ENCODE assay signal across 8 mouse cellular contexts in the genomic region with DNA sequence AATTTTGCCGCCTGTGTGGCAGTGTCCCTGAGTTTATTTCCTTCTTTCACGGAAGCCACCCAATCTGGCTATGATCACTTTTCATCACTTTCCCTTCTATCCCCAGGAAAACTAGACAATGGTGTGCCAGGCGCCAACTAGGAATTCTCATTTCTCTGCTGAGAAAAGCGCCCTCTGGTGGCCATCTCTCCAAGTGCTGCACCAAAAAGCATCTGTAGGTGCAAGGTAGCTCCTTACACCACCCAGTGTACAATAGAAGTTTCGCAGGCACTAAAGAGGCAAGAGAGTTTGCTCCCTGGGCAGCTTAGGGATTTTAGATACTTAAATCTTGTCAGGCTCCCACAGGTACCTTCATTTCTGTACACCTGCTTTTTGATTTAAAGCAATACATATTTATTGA. TPM values are rescaled to one million over a fixed set of nuclear protein-coding genes. Genes with fewer than 3 reads are reported as not detected.
DNase-seq lines count a peak whose midpoint lies in the region; ATAC-seq and TF ChIP-seq lines count a peak whose summit lies in the region.

No protein-coding gene starts in this region.

- no peak overlapping the region; the same call in 1 of the 2 replicates for H3K27ac ChIP-seq in kidney, embryonic 14.5 days (ENCODE audit: low read depth, low read length)
- H3K27ac ChIP-seq in limb, embryonic 14.5 days (replicated peaks; ENCODE audit: low read depth, low read length), result no peak overlapping the region
- H3K27ac ChIP-seq in stomach, embryonic 16.5 days (ENCODE audit: low read length), result 0 out of 2 replicates have a peak overlapping the region, but pooled peaks have one; percentile 56

- H3K27me3 ChIP-seq in kidney, embryonic 14.5 days (ENCODE audit: control insufficient read depth, insufficient read depth, low read length), result no peaks in the 10 kb centered on the region
- H3K27me3 ChIP-seq in limb, embryonic 14.5 days (ENCODE audit: control insufficient read depth, insufficient read depth, low read length), result no peaks in the 10 kb centered on the region
- H3K27me3 ChIP-seq in stomach, embryonic 16.5 days (ENCODE audit: control insufficient read depth, insufficient read depth, low read length), result no peaks in the 10 kb centered on the region

- no peak overlapping the region for H3K9ac ChIP-seq in kidney, embryonic 14.5 days (ENCODE audit: low read depth, low read length)
- no peak overlapping the region for H3K9ac ChIP-seq in limb, embryonic 14.5 days (ENCODE audit: low read depth, low read length, severe bottlenecking)
- H3K9ac ChIP-seq in stomach, embryonic 16.5 days (ENCODE audit: low read length), result no peak overlapping the region

- TF ChIP-seq POLR2A in limb, embryonic 14.5 days (IDR thresholded peaks at IDR 0.05; ENCODE audit: borderline replicate concordance, extremely low read depth, insufficient read depth, insufficient read length), result no peak

- WGBS in kidney, embryonic 14.5 days, result 10% methylated on average over 5 of the region's 5 CpGs
- 8% methylated on average over 5 of the region's 5 CpGs for WGBS in limb, embryonic 14.5 days
- 9% methylated on average over 5 of the region's 5 CpGs for WGBS in stomach, embryonic 16.5 days

- H3K9me3 ChIP-seq in kidney, embryonic 14.5 days (ENCODE audit: control insufficient read depth, low read length), result no peaks in the 10 kb centered on the region
- H3K9me3 ChIP-seq in limb, embryonic 14.5 days (ENCODE audit: control insufficient read depth, low read length), result no peaks in the 10 kb centered on the region
- no peaks in the 10 kb centered on the region for H3K9me3 ChIP-seq in stomach, embryonic 16.5 days (replicated peaks; ENCODE audit: control insufficient read depth, low read length)

- intact Hi-C loops in gastrocnemius, postnatal 14 days (cut with DNase I; ENCODE audit: low total_unique reads), result loop anchor here (5.0 to 10.0 kb wide), 2 partner anchors 34 to 62 kb away; no protein-coding TSS in a partner anchor

- peaks cover 42% of the 10 kb centered on the region; the same call in 1 of the 2 replicates for H3K36me3 ChIP-seq in kidney, embryonic 14.5 days (ENCODE audit: control insufficient read depth, insufficient read depth, low read length)
- peaks cover 63% of the 10 kb centered on the region for H3K36me3 ChIP-seq in limb, embryonic 14.5 days (ENCODE audit: control insufficient read depth, insufficient read depth, low read length)
- no peaks in the 10 kb centered on the region for H3K36me3 ChIP-seq in stomach, embryonic 16.5 days (ENCODE audit: control insufficient read depth, insufficient read depth, low read length)

- H3K4me2 ChIP-seq in kidney, embryonic 14.5 days (replicated peaks; ENCODE audit: low read depth, low read length), result no peak overlapping the region
- no peak overlapping the region for H3K4me2 ChIP-seq in limb, embryonic 14.5 days (replicated peaks; ENCODE audit: low read depth, low read length, severe bottlenecking)
- H3K4me2 ChIP-seq in stomach, embryonic 16.5 days (ENCODE audit: low read depth, low read length), result no peak overlapping the region

- H3K4me1 ChIP-seq in kidney, embryonic 14.5 days (ENCODE audit: control insufficient read depth, insufficient read depth, low read length), result peaks cover 15% of the 10 kb centered on the region
- H3K4me1 ChIP-seq in limb, embryonic 14.5 days (ENCODE audit: control insufficient read depth, insufficient read depth, low read length), result peaks cover 24% of the 10 kb centered on the region
- peaks cover 11% of the 10 kb centered on the region for H3K4me1 ChIP-seq in stomach, embryonic 16.5 days (ENCODE audit: control insufficient read depth, insufficient read depth, low read length)

- 0 out of 2 replicates have a peak, but pooled peaks have one; percentile 17 for ATAC-seq in kidney, embryonic 14.5 days (ENCODE audit: low FRiP score, low TSS enrichment)
- 0 out of 2 replicates have a peak, but pooled peaks have one; percentile 24 for ATAC-seq in limb, embryonic 14.5 days (ENCODE audit: low FRiP score, low read depth)
- ATAC-seq in stomach, embryonic 16.5 days (ENCODE audit: insufficient read depth, low FRiP score), result no peak

- H3K4me3 ChIP-seq in kidney, embryonic 14.5 days (ENCODE audit: low read length), result no peak overlapping the region
- H3K4me3 ChIP-seq in limb, embryonic 14.5 days (replicated peaks; ENCODE audit: low read length), result no peak overlapping the region
- H3K4me3 ChIP-seq in stomach, embryonic 16.5 days (replicated peaks; ENCODE audit: low read length), result no peak overlapping the region

- peak; percentile 56 for DNase-seq in 3134 (ENCODE audit: extremely low read depth, insufficient read length, low spot score)
- DNase-seq in adrenal gland, adult (ENCODE audit: inconsistent age in 2 of 2, low spot score in 1 of 2), result peak; percentile 87 to 96
- DNase-seq in embryo, embryonic 10 days (ENCODE audit: low spot score), result peak; percentile 90
- DNase-seq in gastrocnemius, postnatal 14 days, result peak; percentile 86
- DNase-seq in limb, embryonic 14.5 days (ENCODE audit: low spot score), result peak; percentile 93
- peak; percentile 92 for DNase-seq in neural tube, embryonic 10.5 days (ENCODE audit: extremely low spot score, low spot score)

RNA-seq across cellular contexts. Expression of gene Rdh5, which starts 9.5 kb away (rescaled TPM):
- 1 to 10 TPM; 5.6 to 7.7 TPM for total RNA-seq in gastrocnemius, postnatal 14 days (2021)
- polyA plus RNA-seq in kidney, embryonic 14.5 days (2014; fragmentation: Nextera tagmentation; extraction: Ambion mirVana), result 14.5 and 15.7 TPM in 2 replicates
- polyA plus RNA-seq in limb, embryonic 14.5 days (2012; rRNA removed), result 17.9 and 23.2 TPM in 2 replicates
- 11.8 and 12.5 TPM in 2 replicates for polyA plus RNA-seq in limb, embryonic 14.5 days (2014; fragmentation: Nextera tagmentation; extraction: Ambion mirVana)
- 16.6 and 18.7 TPM in 2 replicates for polyA plus RNA-seq in stomach, embryonic 16.5 days (2015; fragmentation: Nextera tagmentation; extraction: Ambion mirVana)

RNA-seq across cellular contexts. Expression of gene Bloc1s1, which starts 10.6 kb away (rescaled TPM):
- total RNA-seq in gastrocnemius, postnatal 14 days (2021), result 100 to 1,000 TPM; 174 to 181 TPM
- 219 and 258 TPM in 2 replicates for polyA plus RNA-seq in kidney, embryonic 14.5 days (2014; fragmentation: Nextera tagmentation; extraction: Ambion mirVana)
- 211 and 285 TPM in 2 replicates for polyA plus RNA-seq in limb, embryonic 14.5 days (2012; rRNA removed)
- polyA plus RNA-seq in limb, embryonic 14.5 days (2014; fragmentation: Nextera tagmentation; extraction: Ambion mirVana), result 242 and 262 TPM in 2 replicates
- 194 and 206 TPM in 2 replicates for polyA plus RNA-seq in stomach, embryonic 16.5 days (2015; fragmentation: Nextera tagmentation; extraction: Ambion mirVana)

RNA-seq across cellular contexts. Expression of gene Cd63, which starts 12.4 kb away (rescaled TPM):
- total RNA-seq in gastrocnemius, postnatal 14 days (2021), result 100 to 1,000 TPM; 121 to 151 TPM
- polyA plus RNA-seq in kidney, embryonic 14.5 days (2014; fragmentation: Nextera tagmentation; extraction: Ambion mirVana), result 479 and 521 TPM in 2 replicates
- 346 and 448 TPM in 2 replicates for polyA plus RNA-seq in limb, embryonic 14.5 days (2012; rRNA removed)
- 942 and 957 TPM in 2 replicates for polyA plus RNA-seq in limb, embryonic 14.5 days (2014; fragmentation: Nextera tagmentation; extraction: Ambion mirVana)
- 756 and 798 TPM in 2 replicates for polyA plus RNA-seq in stomach, embryonic 16.5 days (2015; fragmentation: Nextera tagmentation; extraction: Ambion mirVana)

RNA-seq across cellular contexts. Expression of gene Itga7, which starts 20.4 kb away (rescaled TPM):
- total RNA-seq in gastrocnemius, postnatal 14 days (2021), result 10 to 100 TPM; 88.7 to 94.7 TPM
- 0.77 and 1.3 TPM in 2 replicates for polyA plus RNA-seq in kidney, embryonic 14.5 days (2014; fragmentation: Nextera tagmentation; extraction: Ambion mirVana)
- polyA plus RNA-seq in limb, embryonic 14.5 days (2012; rRNA removed), result 22.3 and 24.1 TPM in 2 replicates
- polyA plus RNA-seq in limb, embryonic 14.5 days (2014; fragmentation: Nextera tagmentation; extraction: Ambion mirVana), result 7.0 and 11.5 TPM in 2 replicates
- 7.9 and 12.4 TPM in 2 replicates for polyA plus RNA-seq in stomach, embryonic 16.5 days (2015; fragmentation: Nextera tagmentation; extraction: Ambion mirVana)

RNA-seq across cellular contexts. Expression of gene Gdf11, which starts 21.7 kb away (rescaled TPM):
- 1 to 10 TPM; 6.7 to 7.1 TPM for total RNA-seq in gastrocnemius, postnatal 14 days (2021)
- 7.2 and 8.7 TPM in 2 replicates for polyA plus RNA-seq in kidney, embryonic 14.5 days (2014; fragmentation: Nextera tagmentation; extraction: Ambion mirVana)
- 10.8 and 11.8 TPM in 2 replicates for polyA plus RNA-seq in limb, embryonic 14.5 days (2012; rRNA removed)
- 6.3 and 9.2 TPM in 2 replicates for polyA plus RNA-seq in limb, embryonic 14.5 days (2014; fragmentation: Nextera tagmentation; extraction: Ambion mirVana)
- polyA plus RNA-seq in stomach, embryonic 16.5 days (2015; fragmentation: Nextera tagmentation; extraction: Ambion mirVana), result 2.8 and 2.9 TPM in 2 replicates
